Mouse (Mus musculus): ENCODE measurements around the gene Arl5b.

The Arl5b gene

GRCm38 (mm10) chr2:15112741-15113140 is 63.5 kb downstream of the Arl5b start:
- DNase-seq: no peak

- no peak for DNase-seq
Observed at GRCm38 (mm10) chr2:15121217-15121680, 72.1 kb downstream of the Arl5b start.
